Mouse (Mus musculus) urinary bladder, postnatal 10 days (tissue): ENCODE measurements around the gene Cnnm2.
A peak's percentile ranks its signal among the peaks of the same experiment; 100 is the strongest.
"Not testable (repeated sequence)": the region's sequence is repeated elsewhere in the genome, so short reads cannot be mapped to it uniquely, and the experiment has no call there.

Source experiments
- DNase-seq: peaks from one replicate; pipeline ENCODE4 v3.0.0; 2022; ENCODE audit warnings: low spot score

The Cnnm2 gene

DNA sequence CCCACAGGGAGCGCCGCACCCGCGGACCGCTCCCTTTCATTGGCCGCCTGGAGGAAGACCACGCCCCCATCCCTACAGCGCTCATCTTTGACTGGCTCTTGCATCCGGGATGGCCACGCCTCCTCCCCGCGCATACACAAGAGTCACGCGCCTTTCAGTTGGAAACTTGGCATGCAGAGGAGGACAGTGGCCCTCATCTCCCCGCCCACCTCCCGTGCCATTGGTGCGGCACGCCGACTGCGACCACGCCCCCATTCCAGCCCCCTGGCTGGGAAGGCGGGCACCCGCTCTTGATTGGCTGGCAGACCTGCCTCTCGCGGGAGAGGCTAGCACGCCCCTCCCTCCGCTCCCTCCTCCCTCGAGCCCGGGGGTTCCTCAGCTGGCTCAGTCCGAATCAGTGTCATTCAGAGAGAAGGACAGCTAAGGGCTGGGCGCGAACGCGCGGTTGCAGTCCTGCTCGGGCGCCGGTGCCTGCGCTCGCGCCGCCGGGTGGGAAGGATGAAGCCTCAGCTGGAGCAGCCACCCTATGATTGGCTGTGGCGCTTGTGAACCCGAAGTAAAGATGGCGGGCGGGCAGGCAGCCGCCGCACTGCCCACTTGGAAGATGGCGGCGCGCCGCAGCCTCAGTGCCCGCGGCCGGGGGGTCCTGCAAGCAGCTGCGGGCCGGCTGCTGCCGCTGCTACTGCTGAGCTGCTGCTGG, at the start of gene Cnnm2:
TSS of gene Cnnm2 (plus strand) at position 350 of the 700 bp plus-strand sequence.
- DNase-seq = peak; percentile 98

DNA sequence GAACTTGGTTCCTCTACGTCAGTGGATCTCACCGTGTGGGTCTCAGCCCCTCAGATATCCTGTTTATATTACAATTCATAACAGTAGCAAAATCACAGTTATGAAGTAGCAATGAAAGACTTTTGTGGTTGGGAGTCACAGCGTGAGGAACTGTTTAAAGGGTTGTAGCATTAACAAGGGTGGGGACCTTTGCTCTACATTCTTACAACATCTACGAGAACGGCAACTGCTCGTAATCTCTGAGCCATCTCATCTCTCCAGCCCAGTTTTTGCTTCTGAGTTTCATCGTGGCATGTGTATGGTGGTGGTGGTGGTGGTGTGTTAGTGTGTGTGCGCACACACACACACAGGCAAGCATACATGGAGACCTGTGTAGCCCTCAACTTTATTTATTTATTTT, 47.2 kb upstream of the Cnnm2 start:
- no peak for DNase-seq

DNA sequence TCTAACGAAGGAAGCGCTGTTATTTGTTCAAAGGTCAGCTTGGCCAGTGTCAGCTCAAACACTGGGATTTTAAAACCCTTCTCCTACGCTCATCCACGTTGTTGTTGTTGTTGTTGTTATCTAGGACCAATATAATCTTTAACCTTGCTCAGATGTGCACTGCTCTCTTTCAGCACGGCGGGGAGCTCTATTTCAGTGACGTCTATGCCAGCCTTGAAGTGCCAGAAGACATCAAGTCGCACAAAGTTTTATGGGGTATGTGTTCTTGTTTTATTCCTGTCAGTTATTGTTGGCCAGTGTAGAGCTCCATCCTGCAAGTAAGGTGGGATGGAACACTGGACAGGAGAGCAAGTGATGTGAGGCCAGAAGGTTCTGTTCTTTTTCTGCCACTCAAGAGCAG, 46.4 kb upstream of the Cnnm2 start:
- DNase-seq = no peak

DNA sequence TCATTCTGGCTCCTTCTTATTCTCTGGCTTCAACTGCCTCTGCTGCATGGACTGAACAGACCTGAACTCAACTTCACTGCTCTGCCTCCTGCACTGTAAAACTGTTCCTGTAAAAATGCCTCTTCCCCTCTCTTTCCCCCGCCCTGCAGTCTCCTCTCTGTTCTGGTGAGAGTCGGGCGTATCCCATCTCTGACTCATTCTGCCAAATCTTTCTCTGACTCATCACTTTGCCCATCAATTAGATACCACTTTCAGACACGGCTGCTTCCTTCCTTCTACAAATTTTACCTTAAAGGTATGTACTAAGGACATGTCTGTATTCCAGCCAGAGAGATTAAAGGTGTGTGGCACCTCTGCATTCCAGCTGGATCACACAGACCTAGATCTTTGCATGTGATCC, 43.2 kb upstream of the Cnnm2 start:
- no peak for DNase-seq

DNA sequence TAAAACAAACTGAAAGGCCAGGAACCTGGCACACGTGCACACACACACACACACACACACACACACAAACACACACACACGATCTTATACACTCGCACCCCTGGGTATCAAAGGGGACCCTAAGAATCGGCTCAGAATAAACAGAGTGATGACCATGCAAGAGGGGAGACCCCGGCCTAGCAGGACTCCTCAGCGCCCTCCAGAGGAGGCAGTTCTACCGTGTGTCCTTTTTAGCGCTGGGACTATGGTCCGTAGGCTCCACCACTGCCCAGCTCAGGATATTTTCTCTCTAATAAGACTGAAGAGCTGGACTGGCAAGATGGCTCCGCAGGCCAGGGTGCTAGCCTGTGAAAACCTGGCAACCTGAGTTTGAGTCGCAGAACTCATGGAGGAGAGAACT, 37.0 kb upstream of the Cnnm2 start:
- no peak for DNase-seq

DNA sequence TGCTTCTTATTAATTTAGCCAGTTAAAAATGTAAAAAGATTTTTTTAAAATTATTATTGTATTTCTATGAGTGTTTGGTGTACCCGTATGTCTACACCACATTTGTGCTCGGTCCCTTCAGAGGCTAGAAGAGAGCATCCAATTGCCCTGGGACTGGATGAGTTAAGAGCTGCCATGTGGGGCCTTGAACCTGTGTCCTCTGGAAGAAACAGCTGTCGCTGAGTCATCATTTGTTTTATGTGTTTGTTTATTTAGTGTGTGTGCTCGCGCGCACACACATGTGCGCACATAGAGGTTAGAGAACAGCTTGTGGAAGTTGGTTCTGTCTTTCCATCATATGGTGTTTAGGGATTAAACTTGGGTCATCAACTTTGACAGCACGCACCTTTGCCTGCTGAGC, 35.3 kb upstream of the Cnnm2 start:
- DNase-seq = no peak

DNA sequence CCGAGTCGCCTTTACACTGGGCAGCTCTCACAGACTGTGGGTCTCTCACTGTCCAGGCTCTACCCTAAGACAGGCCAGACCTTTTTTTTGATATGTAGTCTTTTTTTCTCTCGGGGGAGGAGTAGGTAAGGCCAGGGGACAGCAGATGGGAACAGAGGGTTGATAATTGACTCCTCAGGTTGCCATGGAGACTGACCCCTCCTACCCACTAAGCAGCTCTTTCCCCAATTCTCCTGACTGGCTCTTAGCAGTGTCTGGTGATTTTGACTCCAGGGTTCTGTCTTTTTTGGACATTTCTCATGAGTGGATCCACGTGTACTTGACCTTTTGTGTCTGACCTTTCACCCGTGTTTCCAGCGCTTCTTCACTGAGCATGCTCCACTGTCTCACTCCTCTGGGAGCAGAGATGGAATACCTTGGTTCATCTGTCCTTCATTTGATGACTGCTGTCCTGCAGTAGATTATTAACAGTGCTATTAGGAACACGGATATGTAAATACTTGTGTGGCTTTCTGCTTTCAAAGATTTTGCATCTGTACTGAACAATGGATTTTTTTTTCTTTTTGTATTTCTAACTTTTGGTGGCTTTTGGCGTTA, 34.2 kb upstream of the Cnnm2 start:
- no peak for DNase-seq

DNA sequence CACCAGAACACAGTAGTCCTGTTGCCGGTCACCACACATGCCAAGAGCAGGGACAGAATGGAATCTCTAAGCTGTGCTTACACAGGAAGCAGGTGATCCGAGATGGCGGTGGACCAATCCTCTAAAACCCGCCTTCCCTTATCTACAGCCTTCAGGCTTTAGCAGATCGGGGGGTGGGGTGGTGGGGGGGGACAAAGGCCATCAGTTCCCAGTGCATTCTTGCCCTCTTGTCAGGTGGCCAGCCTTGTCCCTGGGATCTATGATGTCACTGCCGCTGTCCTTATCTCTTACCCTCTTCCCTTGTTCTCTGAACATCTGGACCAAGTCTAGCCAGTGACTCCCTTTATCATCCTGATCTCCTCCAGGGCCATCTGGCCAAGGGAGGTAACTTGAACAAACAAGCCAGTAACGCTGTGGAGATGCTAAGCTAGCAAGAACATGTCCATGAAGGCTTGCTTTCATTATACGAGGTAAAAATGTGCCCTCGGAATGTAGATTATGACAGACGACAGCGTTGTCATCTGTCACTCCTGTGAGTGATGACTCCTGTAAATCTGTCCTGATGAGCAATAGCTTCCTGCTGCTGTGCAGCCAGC, 33.4 kb upstream of the Cnnm2 start:
- DNase-seq = no peak

DNA sequence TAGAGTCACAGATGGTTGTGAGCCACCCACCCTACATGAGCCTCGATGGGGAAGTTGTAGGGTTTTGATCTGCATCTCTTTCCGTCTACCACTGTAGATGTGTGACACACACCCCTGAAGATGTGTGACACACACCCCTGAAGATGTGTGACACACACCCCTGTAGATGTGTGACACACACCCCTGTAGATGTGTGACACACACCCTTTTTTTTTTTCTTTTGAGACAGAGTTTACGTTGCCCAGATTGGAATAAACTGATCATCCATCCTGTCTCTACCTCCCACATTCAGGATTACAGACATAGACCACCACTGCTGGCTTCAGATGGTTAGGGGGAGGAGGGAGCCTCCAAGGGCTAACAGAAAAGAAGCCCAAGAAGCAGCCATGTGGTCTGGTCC, 32.5 kb upstream of the Cnnm2 start:
- DNase-seq = no peak

DNA sequence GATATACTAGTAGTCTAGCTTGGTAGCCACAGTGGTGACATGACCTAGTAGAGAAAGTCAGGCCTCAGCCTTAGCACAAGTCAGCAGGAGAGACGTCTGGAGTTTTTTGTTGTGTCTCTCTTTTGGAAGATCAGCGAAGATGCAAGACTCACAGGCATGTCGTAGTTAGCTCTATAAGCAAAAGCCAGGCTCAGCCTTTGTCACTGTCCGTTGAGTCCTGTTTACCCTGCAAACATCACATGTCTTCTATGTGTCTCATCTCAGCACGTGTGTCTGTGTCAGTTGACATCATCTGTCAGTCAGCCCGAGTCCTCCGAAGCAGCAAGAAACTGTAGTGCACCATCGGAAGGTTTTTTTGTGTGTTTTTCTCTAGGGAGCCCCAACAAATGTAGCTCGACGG, 30.0 kb upstream of the Cnnm2 start:
- no peak for DNase-seq

DNA sequence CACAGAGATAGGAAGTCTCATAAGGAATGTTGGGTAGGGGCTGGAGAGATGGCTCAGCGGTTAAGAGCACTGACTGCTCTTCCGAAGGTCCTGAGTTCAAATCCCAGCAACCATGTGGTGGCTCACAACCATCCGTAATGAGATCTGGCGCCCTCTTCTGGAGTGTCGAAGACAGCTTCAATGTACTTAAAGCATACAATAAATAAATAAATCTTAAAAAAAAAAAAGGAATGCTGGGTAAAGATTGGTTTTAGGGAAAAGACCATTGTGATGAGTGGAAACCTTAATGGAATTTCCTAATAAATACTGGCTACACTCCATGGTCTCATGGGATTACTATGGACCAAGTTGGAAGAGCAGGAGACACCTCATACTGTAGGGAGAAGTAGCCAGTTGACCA, 28.7 kb upstream of the Cnnm2 start:
- DNase-seq = not testable (repeated sequence)

DNA sequence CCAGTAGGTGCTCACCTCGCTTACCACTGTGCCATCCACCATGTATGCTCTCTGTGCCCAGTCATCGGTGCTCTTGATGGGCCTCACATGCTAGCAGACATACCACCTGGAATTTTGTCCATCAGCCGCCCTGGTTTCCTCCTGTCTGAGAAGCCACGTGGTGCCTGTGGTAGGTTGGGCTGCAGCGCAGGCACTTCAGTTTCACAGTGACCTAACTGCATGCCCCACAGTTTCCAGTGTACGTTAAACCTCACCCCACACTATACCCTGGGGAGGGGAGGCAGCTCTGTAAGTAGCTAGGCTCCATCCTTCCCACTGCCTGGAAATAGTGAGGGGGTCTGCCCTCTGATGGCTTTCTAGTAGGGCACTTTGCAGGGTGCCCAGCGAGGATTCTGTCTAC, 27.8 kb upstream of the Cnnm2 start:
- no peak for DNase-seq

DNA sequence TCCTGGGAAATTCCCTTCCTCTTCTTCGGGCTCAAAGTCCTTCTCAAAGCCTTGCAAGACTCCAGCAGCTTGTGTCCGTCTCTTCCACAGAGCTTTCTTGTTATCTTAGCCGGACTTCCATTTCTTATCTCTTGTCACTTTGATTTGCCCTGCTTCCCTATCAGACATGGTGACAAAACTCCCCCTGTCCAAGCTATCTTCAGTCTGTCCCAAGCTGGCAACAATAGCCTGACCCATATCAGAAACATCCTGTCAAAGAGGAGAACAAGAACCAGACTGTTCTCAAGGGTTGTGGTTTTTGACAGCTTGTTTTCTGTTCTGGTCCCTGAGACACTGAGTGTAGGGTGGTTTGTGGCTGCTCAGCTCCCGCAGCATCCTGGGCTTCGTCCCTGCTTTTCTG, 26.2 kb upstream of the Cnnm2 start:
- DNase-seq = no peak

DNA sequence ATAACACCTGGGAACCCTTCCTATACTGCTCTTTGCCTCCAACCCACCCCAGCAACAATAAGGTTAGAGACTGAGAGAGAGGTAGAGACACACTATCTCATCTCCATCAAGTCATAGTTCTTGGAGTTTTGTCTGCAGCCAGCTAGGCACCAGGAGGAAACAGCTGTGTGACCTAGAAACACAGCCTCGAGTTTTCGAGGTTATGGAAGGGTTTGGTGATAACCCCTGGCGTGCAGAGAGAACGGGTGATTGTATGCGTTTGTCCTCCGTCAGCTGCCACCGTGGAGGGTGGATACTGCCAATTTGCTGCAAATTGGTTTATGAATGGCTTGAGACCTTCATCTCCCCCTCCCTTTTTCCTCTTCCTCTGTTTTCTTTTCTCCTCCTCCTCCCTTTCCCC, 24.3 kb upstream of the Cnnm2 start:
- no peak for DNase-seq

DNA sequence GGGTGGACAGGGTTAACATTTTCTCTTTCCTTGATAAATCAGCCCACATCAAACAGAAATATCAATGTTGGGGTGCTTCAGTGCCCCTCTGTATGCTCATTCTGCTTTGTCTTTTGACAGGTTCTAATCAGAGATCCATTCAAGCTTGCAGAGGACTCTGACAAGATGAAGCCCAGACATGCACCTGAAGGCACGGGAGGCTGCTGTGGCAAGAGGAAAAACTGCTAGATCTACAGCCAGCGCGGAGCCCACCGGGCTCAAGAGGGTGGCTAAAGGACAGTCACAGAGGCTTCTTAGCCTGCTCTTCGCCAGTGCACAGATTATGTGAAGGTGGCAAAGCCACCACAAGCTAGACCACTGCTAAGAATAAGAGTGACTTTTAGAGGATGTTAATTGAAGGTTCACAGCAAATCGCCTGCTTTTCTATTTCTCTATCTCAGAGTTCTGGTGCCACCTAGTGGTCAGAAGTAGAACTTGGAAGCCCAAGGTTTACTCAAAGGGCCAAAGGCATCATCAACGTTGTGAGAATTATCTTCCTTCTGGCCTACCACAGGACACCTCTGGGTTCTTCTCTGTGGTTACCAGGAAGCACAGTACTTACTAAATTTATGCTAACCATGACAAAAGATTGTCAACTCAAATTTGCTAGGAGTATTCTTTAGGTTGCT, 20.9 kb upstream of the Cnnm2 start:
- DNase-seq = no peak

DNA sequence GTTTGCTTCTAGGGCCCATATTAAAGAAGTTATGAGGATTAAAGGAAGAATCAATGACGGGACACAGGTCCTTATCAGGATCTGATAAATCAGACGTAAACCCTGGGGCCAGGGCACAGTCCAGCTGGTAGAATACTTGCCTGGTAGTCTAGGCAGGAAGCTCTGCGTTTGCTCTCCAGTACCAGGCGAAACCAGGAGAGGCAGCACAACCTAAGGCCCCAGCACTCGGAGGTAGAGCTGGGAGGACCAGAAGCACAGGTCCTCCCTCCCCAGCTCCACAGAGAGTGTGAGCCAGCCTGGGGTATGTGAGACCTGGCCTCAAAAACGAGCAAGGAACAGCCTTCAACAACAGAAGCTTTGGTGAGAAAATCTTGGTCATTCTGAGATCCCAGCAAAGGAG, 19.8 kb upstream of the Cnnm2 start:
- no peak for DNase-seq

DNA sequence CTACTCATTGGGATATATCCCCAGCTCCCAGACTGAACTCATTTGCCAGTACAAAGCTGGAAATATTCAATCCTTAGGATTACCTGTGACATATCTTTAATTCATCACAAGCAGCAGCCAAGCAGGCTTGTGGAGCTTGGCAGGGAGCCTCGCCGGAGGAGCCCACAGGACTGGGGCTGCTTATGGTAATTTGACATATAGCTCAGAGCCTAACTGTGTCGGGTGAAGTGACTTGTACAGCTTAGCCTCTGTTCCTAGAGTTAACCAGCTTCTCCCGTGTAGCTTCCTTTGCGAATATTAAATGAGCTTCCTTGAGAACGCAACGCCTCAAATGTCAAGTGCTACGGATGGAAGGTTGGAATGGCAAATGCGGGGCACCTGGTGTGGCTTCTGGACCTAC, 16.7 kb upstream of the Cnnm2 start:
- DNase-seq = no peak

DNA sequence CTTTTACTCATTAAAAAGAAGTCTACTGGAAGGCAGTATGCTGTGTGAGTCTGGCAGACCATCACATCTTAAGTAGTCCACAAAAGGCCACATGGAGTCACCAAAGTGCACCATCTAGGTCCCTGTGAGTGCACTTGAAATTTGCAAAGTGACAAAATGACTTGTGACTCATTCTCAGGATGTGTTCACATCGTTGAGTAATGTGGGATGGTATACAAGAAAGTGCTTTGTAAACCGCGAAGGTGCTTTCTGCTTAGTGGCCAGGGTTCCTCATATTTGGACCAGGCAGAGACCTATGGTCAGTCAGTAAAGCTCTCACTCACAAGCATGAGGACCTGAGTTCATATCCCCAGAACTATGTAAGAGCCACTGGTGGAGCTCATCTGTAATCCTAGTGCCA, 13.6 kb upstream of the Cnnm2 start:
- DNase-seq = no peak

DNA sequence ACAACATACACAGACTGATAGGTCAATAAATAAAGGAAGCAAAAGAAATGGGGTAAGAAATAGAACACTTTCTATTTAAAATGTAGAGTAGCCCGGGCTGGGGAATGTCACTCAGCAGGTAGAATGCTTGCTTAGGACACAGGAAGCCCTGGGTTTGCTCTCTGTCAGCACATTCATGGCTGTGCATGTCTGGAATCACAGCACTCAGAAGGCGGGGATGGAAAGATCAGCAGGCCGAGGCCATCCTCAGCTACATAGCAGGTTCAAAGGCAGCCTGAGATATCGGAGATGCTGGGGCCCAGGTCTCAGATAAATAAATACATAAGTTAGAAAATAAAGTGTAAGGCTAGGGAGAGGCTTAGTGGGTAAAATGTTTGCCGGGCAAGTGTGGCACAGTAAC, 9.2 kb upstream of the Cnnm2 start:
- DNase-seq = no peak

DNA sequence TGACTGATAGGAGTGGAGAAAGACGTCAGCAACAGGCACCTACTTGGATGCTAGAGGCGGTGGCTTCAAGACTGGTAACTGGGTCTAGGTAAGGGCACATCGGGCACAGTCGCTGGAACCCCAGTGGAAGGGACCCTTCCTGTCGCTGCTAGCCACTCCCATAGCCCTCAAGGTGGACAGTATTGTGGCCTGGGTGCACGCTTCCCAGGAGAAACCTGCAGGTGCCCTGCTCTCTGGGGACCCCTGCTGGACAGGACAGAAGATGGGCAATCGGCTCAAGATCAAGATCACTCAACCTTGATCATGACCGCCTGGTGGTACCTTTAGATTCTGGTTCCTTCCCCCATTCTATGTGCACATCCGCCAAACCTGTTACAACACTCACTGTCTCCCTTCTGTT, 6.3 kb upstream of the Cnnm2 start:
- no peak for DNase-seq

DNA sequence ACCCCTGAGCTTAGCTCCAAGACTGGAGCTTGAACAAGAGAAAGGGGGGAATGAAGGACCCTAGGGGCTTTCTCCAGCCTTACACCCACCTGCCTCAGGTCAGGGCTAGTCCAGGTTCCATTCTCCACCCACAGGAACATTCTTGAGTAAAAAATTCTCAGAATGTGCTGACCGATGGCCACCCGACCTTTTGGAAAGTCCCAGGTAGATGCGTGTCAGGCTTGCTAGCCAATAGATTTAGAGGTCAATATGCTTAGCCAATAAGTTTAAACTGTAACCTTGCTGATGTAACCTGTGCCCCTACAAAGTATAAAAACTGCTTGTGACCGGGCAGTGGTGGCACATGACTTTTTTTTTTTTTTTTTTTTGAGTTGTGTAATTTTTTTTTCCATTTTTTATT, 5.2 kb upstream of the Cnnm2 start:
- no peak for DNase-seq

DNA sequence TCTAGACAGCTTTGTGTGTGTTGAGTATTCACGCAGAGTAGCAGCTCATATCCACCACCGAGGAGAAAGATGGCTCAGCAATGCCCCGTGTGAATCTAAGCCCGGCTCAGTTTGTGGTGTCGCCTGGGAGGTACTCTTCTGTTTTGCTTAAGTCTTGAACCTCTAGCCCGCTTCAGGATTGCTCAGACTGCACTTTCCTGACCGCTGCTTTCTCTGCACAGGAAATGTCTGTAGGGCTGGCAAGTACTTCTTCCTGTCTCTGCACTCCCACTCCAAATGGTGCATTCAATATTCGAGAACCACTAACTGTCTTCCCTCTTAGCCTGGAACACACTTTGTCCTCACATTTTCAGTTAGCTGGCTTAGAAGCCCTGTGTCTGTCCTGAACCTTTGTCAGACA, 2.3 kb upstream of the Cnnm2 start:
- no peak for DNase-seq

DNA sequence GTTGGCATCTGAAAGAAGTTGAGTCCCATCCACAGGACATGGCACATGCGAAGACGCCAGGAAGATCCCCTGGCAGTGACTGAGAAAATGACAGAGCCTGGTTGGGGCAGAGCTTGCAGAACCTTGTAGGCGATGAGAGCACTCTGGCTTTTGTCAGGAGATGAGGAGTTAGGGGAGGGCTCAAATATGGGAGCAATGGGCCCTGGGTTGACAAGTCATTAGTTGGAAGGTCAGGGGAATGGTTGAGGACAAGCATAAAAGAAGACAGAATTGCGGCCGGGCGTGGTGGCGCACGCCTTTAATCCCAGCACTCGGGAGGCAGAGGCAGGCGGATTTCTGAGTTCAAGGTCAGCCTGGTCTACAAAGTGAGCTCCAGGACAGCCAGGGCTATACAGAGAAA, 1.5 kb upstream of the Cnnm2 start:
- DNase-seq = not testable (repeated sequence)
